Mouse (Mus musculus): Measurements from ENCODE around the gene Adamts12.

Gene Adamts12

DNA sequence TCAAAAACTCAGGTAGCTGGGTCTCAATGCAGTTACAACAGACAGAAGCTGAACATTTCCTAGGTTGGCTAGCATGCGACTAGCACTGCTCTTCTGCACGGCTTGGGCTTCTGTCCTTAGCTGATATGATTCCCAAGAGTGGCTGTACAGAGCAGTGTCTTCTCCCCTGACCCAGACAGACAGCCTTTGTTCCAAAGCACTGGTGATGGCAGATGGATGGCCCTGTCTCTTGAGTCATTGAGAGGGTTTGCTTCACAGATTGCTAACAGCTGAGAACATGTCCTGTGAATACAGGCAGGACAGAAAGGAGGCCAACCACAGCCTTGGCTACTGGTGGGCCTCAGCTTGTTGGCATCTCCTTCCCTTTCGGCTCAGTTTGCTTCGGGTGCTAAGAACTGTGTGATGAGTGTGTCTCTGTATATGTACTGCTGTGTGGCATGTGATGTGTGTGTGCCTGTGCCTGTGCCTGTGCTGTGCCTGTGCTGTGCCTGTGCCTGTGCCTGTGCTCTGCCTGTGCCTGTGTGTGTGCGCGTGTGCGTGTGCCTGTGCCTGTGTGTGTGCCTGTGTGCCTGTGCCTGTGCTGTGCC lies 109.4 kb downstream of the Adamts12 start:
- no peak for DNase-seq

DNA sequence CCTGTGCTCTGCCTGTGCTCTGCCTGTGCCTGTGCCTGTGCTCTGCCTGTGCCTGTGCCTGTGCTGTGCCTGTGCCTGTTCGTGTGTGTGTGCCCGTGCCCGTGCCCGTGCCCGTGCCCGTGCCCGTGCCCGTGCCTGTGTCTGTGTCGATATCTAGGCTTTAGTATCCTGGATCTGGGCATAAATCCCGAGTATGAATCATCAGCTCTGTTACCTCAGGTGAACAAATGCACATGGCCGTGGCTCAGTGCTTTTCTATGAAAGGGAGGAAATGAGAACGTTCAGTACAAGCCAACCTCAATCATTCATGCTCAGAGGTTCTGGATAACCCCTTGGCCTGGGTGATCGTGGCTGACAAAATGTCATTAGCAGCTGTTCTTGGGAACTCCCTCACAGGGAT lies 110.3 kb downstream of the Adamts12 start:
- DNase-seq, result no peak

DNA sequence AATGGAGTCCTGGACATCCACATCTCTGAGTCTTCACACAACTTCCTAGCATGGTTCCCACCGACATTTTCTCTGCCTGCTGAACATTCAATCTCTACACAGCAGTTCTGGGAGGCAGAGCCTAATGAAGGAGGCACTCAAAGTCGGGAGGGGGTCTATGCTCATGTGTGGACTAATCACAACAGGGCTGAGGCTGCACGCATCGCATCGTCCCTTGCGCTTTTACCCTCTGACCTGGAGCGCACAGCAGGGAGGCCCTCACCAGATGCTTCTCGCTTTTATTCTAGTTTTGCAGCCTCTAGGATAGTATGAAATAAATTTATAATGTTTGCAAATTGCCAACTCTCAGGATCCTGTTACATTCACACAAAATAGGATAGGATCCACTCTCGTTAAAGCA lies 112.9 kb downstream of the Adamts12 start:
- no peak for DNase-seq

DNA sequence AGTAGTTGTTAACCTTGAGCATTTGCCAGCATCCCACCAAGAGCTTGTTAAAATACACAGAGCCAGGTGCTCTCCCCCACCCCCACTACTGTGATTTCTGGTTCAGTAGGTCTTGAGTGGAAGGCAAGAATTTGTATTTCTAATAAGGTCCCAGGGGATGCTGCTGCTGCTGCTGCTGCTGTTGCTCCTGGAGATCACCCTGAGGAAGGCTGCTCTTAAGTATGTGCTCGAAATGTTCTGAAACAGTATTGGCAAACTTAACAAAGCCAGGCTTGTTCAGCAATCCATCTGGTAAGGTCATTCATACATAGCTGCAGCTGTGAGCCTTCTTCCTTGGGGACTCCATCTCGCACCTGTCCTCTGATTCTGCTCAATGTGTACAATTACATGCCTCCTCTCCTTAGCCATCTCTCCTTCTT lies 115.2 kb downstream of the Adamts12 start:
- no peak for DNase-seq

DNA sequence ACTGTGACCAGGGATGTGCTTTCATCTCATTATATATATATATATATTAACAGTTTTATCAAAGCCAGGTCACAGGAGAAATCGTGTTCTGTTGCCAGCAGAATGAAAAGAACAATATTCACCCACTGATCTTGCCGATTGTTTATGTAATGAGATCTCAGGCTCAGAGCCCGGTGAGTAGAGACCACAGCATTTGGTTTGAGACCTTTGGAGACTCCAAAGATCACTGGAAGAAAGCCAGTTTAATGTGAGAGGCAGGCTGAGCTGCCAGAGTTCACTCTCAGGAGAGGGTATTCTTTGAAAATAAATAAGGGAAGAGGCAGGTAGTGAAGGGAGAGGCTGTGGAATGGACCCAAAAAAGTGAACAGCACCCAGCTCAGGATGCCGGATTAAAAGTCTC lies 122.1 kb downstream of the Adamts12 start:
- no peak for DNase-seq

DNA sequence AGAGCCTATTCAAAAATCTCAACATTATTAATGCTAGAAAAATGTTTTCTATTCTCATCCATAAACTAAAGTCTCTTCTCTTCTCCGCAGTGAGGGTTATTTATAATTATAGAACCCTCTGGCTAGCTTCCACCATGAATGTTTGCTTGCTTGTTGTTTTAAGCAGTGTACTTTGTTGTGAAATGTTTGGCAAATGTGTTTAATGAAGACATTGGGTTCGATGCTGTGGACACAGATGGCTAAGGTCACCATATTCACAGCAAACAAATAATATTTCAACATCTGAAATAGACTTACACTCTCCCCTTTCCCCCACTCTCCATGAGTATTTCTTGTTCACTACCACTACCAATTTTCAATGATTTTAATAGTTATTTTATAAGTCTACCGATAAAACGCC lies 125.9 kb downstream of the Adamts12 start:
- DNase-seq, result no peak

DNA sequence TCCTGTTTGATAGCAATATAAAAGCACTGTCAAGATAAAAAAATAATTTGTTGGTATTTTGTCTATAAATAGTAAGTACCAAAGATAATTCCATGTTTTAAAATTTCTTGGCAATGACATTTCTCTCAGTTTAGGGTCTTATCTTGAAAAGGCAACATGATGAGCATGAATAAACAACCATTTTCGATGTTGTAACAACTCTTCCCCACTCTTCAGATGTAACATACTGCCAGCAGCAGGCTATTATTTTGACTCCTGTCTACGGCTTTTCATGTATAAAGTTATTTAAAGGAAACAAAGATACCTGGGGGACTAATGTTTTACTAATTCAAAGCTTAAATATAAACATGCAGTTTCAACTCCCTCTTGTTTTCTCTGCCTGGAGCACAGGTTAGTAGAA lies 128.2 kb downstream of the Adamts12 start:
- no peak for DNase-seq

DNA sequence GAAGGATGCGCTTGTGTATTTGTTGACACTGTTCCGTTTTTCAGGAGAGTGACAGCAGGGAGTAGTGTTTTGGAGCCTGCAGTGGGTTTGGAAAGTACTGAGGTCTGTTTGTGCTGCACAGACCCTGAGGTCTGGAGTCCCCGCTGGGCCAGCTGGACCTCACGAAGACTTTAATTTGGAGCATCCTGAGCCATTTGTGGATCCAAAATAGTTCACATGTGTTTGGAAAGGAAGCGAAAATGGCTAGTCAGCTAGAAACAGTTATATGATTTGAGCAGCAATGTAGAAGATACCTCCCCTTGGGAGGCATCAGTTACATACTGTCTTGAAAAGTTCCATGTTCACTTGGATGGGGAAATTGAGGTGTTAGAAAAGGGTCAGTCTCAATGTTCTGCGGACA lies 132.5 kb downstream of the Adamts12 start:
- no peak for DNase-seq

DNA sequence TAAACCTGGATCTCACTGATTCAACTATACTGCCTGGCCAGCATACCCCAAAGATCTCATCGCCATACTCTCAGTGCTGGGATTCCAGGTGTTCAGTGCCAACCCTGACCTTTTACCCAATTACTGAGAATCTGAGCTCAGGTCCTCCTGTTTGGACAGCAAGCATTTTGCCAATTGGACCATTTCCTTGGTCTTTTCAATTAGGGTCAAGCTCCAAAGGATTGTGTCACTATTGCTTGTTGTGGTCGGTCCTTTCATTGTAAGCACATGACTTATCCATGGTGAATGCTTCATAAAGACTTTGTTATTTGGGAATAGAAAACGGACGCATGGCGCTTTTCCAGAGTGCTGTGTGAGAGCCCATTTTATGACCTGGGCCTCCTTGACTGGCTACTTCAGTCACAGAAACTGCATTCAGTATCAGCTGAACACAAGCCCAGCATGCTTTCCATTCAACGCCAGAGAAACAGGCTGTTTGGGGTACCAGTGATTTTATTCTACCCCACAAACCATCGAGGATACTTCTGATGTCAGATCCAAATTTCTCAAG lies 133.7 kb downstream of the Adamts12 start:
- no peak for DNase-seq

DNA sequence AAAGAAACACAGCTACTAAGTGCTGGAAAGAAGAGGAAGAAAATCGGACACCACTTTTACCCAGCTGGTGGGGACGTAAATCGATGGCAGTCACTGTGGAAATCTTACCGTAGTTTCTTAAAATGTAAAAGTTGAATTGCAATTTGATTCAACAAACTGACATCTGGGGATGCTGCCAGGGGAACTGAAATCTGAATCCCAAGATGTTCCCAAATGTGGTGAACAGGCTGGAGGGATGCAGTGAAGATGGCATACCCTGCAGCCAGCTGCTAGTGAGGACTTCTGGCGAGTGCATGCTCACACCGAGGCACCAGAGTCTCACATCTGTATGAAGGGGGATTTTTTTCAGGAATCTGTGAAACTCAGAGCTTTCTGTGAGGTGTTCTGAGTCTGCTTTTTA lies 138.5 kb downstream of the Adamts12 start:
- DNase-seq, result no peak

DNA sequence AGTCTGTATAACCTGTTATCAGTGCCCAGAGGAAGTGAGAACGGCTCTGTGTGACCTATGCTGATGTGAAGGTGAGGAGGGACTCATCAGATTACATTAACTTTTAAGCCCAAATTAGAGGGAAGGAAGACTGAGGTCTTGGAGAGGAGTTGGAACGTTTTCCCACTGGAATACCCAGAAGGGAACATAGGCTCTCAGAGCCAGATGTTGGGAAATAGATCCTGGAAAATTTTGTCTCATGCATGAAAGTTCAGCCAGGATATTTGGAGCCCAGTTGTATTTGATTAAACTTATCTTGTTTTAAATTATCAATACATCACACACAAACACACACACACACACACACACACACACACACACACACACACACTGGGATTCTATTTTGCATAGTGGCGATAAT lies 140.3 kb downstream of the Adamts12 start:
- DNase-seq, result no peak

DNA sequence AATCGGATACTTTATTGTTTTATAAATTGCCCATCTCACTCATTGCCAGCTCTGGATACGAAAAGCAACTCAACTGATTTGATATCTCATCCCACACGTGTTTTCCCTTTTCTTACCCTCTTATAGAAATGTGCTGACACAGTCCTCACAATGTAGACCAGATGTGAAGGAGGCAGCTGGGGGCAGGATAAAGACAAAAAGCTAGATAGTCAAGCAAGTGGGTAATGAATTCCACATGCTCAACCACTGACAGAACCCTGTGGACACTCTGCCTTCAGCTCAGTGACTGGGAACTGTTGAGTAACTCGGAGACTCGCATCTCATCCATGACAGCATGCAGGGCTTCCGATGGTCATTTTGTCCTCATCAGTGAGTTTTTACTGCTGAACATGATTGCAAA lies 146.4 kb downstream of the Adamts12 start:
- DNase-seq, result no peak

DNA sequence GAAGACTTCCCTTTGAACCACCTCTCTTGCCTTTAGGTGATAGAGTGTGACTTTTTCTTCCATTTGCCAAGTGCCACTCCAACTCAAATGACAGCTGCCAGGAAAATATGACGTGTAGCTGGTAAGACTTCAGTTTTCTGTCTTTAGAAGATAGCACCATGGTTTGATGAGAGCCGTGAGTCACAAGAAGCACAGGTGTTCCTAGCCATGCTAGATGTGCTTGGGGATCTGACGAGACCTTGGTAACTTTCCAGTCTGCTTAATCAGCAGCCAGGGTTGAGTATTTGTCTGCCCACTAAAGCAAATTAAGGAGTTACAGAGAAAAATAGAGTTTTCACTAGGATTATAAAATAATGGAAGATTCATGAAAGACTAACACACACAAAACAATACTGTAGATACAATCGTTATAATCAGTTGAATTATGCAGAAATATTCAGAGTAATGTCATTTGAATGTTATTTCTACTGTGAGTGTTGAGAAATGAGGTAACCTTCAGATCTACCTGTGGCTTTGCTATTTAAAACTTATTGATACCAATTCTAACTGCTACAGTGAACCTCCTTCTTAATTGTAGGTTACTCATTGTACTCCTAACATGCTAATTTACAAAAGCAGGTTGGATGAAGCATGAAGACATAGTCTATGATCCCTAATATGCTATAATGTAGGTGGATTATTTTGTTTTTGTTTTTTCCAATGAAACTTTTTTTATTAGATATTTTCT lies 169.5 kb downstream of the Adamts12 start:
- DNase-seq, result no peak

DNA sequence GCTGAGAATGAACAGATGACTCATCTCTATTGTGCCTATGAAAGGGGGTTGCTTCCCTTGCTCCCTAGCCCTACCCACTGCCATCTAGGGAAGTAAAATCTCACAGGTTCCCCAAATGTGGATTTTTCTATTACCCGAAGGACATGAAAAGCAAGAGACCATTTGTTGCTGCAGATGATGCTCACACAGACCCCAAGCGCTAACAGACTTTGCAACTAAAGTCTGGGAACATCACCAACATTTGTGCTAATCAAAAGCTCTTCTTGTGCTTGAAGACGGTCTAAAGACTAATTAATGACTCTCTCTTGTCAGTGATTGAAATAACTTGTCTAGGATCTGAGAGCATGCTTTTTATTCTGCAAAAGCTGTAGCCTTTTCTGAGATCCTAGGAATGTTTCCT lies 175.8 kb downstream of the Adamts12 start:
- DNase-seq, result no peak

DNA sequence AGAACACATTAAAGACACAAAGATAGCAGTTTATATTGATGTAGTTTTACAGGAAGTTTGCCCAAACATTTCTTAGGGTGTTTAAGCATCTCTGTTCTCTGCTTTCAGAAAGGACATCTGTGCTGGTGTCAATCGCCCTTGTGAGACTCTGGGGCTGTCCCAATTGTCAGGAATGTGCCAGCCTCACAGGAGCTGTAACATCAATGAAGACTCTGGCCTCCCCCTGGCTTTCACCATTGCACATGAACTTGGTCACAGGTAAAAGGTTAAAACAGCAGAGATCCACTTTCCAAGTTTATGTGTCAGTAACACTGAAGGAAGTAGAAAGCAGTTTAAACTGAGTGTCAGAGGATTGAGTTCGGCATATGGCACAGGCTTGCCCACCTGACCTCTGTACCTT lies 176.7 kb downstream of the Adamts12 start:
- DNase-seq, result no peak

DNA sequence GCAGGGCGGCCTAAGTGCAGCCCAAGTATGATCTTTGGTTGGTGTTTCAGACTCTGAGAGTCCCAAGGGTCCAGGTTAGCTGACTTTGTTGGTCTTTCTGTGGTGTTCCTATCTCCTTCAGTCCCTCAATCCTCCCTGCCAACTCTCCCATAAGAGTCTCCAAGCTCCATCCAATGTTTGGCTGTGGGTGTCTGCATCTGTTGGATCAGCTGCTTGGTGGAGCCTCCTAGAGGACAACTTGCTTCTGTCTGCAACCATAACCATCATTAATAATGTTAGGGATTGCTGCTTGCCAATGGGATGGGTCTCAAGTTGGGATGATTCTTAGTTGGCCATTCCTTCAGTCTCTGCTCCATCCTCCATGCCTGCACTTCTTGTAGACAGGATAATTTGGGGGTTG lies 181.8 kb downstream of the Adamts12 start:
- DNase-seq, result no peak

DNA sequence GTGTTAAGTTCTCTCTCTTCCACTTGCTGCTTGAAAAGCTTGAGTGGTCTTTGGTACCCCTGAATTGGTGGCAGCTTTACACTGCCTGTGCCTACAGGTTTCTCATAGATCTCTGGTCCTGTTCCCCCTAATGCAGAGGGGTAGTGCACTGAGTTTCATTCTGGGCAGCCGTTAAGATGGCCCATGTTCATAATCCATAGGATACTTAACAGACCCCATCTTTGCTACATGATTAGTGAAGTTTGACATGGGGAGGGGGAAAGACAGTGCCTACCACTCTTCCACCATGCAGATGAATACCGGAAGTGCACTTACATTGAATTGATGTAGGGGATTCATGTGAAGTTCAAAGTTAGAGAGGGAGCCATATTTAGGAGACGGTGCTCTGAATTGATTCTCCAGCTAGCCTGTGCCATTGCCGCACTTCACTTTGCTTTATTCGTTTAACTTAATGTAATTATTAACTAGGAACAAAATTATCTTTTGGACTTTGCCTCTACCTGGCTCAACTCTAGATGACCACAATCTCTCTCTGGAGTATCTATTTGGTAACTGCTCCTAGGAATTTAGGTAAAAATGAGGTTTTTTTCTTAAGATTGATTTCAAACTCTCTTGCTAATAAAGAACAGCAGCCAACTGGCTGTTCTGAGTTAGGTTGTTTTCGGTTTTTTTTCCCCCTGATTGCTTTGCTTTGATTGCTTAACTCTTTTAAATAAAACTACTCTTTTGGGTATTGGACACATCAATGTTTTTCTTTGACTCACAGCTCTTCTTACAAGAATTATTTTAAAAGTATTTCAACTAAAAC lies 214.9 kb downstream of the Adamts12 start:
- DNase-seq, result peak; percentile 3

DNA sequence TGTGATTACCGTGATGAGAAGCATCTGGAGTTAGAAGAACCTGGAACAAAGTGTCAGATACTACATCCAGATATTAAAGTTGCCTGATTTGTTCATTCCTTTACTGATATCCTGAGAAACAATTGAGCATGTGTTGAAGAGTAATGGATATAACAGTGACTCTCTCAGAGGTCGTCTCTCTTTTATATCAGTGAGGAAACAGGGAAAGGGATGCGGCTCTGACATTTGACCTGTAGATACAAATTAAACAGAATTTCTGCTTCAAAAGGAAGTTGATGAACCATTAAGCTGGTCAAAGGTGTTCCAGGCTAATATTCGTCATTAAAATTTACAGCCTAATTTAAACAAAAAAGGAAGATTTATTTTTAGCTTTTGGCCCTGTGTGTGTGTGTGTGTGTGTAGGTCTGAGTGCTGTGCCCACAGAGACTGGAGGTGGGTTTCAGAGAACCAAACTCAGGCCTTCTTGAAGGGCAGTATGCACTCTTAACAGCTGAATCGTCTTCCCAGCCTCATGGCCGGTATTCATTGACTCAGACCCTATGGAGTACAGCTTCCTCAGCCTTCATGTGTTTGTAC lies 216.2 kb downstream of the Adamts12 start:
- DNase-seq, result no peak

DNA sequence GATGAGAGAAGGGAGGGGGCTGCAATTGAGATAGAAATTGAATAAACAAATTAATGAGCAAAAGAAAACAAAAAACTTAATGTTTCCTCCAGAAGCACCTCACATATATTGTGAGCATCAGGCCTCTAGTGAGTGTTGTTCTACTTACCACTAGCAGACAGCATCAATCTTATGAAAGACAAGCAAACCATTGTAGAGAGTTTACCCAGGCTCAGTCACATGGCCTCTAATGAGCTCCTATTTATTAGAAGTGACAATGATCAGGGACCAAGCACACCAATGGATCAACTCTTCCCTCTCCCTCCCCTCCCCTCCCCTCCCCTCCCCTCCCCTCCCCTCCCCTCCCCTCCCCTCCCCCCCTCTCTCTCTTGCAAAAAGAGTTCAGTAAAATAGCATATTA lies 218.6 kb downstream of the Adamts12 start:
- DNase-seq, result no peak

DNA sequence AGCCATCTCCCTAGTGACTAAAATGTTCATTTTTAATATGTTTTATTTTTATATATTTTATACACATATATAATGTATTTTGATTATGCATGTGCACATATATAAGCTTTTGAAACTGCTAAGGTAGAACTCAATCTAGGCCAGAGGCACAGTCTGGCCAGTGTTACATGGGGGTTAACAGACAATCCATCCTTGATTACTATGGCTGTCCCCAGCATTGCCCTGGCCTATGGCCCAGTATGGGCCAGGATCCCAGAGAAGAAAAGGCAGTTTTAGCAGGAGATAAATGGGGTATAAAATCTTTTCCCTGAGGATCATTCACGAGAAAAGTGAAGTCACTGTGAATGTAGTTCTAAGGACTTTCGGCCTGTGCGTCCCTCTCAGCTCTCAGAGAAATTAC lies 223.2 kb downstream of the Adamts12 start:
- no peak for DNase-seq

DNA sequence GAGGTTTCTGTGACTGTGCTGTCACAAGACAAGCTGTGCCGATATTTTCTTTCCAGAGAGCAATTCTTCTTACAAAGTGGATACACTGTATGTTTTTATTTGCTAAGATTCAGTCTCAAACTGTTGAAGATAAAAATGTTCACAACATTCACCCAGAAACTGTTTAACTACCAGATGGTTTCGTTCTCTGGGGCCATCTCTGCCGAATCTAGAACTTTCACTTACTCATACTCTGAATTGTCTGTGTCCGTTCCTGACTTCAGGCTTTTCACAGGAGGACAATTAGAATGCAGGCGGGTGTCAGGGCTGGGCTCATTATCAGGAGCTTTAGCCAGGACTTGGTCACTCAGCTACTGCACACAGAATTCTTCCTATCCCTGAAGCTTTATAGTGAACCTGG lies 227.7 kb downstream of the Adamts12 start:
- no peak for DNase-seq

DNA sequence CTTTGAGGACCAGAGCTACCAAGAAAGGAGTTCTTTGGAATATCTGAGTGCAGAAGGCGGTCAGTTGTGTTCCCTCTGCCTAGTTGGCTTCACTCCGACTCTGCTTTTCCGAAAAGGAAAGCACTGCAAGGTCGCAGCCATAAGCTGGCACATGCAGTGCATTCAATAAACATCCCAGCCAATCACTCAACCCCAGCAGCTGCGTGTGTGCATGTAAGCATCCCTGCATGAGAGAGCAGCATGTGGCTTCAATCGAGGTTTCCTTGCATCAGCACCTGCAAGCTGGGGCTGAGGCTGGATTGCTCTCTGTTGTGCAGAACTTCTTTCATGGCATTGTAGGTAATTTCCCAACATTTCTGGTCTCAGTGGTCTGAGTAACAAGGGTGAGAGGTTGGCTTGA lies 230.4 kb downstream of the Adamts12 start:
- DNase-seq, result no peak

DNA sequence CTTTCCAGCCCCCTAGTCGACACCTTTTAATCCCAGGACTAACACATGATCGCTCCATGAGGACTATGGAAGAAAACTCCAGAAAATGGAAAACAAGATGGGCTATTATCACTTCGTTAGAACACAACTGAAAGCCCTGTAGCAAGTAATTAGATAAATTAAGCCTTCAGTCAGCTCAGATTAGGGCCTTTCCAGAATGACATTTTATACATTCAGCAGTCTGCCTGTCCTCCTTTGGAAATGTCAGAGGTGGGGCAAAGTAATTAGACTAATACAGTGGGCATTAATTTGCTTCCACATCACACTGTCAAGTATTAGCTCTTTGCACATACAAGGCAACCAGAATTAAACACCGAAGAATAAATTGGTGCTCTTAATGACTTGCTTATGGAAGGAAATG lies 233.4 kb downstream of the Adamts12 start:
- no peak for DNase-seq

DNA sequence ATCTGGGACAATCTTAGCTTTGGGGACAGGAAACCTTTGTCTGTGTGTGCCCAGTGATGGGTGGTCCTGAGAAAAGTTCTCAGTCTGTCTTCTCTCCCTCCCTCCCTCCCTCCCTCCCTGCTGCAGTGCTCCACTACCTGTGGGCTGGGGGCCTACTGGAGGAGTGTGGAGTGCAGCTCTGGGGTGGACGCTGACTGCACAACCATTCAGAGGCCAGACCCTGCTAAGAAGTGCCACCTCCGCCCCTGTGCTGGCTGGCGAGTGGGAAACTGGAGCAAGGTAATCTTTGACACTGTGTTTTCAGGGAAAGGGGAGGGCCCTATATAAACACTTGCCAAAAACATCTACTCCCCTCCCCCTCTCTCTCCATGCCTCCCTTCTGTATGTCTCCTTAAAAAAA lies 252.5 kb downstream of the Adamts12 start:
- DNase-seq, result no peak
